Mouse (Mus musculus) adrenal gland, adult 10 weeks (tissue): ENCODE results near the gene Pus7l. TPM values are rescaled to one million over a fixed set of nuclear protein-coding genes. Genes with fewer than 3 reads are reported as not detected.

Source experiments
- polyA plus RNA-seq: library from polyadenylated mRNA; stranded (reverse); fragments of 350-450 nt; fragmentation: Illumina TruSeq; extraction: RNeasy Lipid Tissue Mini Kit (QIAGEN cat#74804); gene quantifications from one replicate; pipeline ENCODE4 v1.2.3, GENCODE M21; 2014; ENCODE audit warnings: low read depth, low replicate concordance

The Pus7l gene
- polyA plus RNA-seq, result 3.7 TPM

GRCm38 (mm10) chr15:94543409-94544051 lies at the start of gene Pus7l, which contains the start of gene Irak4:
TSS of gene Pus7l (minus strand) at chr15:94543547.
TSS of gene Irak4 (plus strand) at chr15:94543643.

GRCm38 (mm10) chr15:94589219-94590075 lies 46.1 kb upstream of the Pus7l start, which contains the start of gene Twf1:
TSS of gene Twf1 (minus strand) at chr15:94589889.

Other genes starting within 250 kb of the Pus7l start
- gene Adamts20, start 78.1 kb downstream of the Pus7l start, polyA plus RNA-seq, result not detected
- gene Irak4, start 96 bp upstream of the Pus7l start, polyA plus RNA-seq, result 7.3 TPM
- 287 TPM for gene Twf1, start 46.3 kb upstream of the Pus7l start, polyA plus RNA-seq
- 8.5 TPM for gene Tmem117, start 85.7 kb upstream of the Pus7l start, polyA plus RNA-seq